17 mouse cellular contexts compared by ENCODE assay signal in genomic region chr7:93454071-93454470, GRCm38 (mm10).
"Had no signal": no experiment of that assay in that cellular context is flagged by ENCODE, and none has a peak within 500 bp of the region (broad histone marks: within the 10 kb centered on the region; RNA-seq: fewer than 3 reads in every experiment).

No protein-coding gene starts in this region.

- H3K4me3 ChIP-seq: midbrain, embryonic 10.5 days; midbrain, embryonic 12.5 days; myocyte; neural tube, embryonic 13.5 days; neural tube, embryonic 15.5 days; stomach, embryonic 15.5 days had no signal

- H3K4me1 ChIP-seq: midbrain, embryonic 10.5 days; midbrain, embryonic 12.5 days; neural tube, embryonic 13.5 days; neural tube, embryonic 15.5 days; stomach, embryonic 15.5 days had no signal

- H3K27ac ChIP-seq: midbrain, embryonic 10.5 days; midbrain, embryonic 12.5 days; neural tube, embryonic 13.5 days; neural tube, embryonic 15.5 days; stomach, embryonic 15.5 days; stomach, postnatal 0 days had no signal

- H3K9me3 ChIP-seq: midbrain, embryonic 10.5 days; midbrain, embryonic 12.5 days; neural tube, embryonic 13.5 days; neural tube, embryonic 15.5 days; stomach, embryonic 15.5 days had no signal

- ATAC-seq: midbrain, embryonic 16.5 days had no signal

- H3K4me2 ChIP-seq: lung, embryonic 14.5 days; midbrain, embryonic 12.5 days; neural tube, embryonic 13.5 days; neural tube, embryonic 15.5 days; stomach, embryonic 15.5 days had no signal

- H3K36me3 ChIP-seq: midbrain, embryonic 10.5 days; midbrain, embryonic 12.5 days; neural tube, embryonic 13.5 days; neural tube, embryonic 15.5 days; stomach, embryonic 15.5 days had no signal

- H3K9ac ChIP-seq: lung, embryonic 14.5 days; midbrain, embryonic 12.5 days; neural tube, embryonic 13.5 days; neural tube, embryonic 15.5 days; stomach, embryonic 15.5 days had no signal

- H3K27me3 ChIP-seq: midbrain, embryonic 12.5 days; neural tube, embryonic 13.5 days; neural tube, embryonic 15.5 days; stomach, embryonic 15.5 days had no signal

- DNase-seq: lung, adult 18-20 months; lung, embryonic 14.5 days; lung, postnatal 10 days; lung, postnatal 4 days; midbrain, embryonic 14.5 days; right cerebral cortex, postnatal 14 days; thymus, adult 2 months; thymus, postnatal 25 days; thymus, postnatal 4 days had no signal
